Mouse (Mus musculus) midbrain, embryonic 12.5 days (tissue): ENCODE results near the gene Arhgap8. TPM values are rescaled to one million over a fixed set of nuclear protein-coding genes. Genes with fewer than 3 reads are reported as not detected.

Experiments used
- ATAC-seq: fragments of 200-750 bp; cut with Nextera tagmentation; 2 replicates; pipeline ENCODE4 v1.8.0; 2017; ENCODE audit warnings: low read depth, moderate TSS enrichment, moderate library complexity; ENCODE audit not compliant: low FRiP score
- H3K27ac ChIP-seq: fragments of 300-500 bp; sonication (generic); replicated peaks from 2 replicates; pipeline ENCODE4 v1.5.1; 2016; ENCODE audit warnings: mild to moderate bottlenecking
- H3K27me3 ChIP-seq: fragments of 300-500 bp; sonication (generic); 2 replicates; pipeline ENCODE4 v1.6.1; 2016; ENCODE audit warnings: mild to moderate bottlenecking
- H3K36me3 ChIP-seq: fragments of 300-500 bp; sonication (generic); 2 replicates; pipeline ENCODE4 v1.6.1; 2016
- H3K4me1 ChIP-seq: fragments of 300-500 bp; sonication (generic); 2 replicates; pipeline ENCODE4 v1.6.1; 2016
- H3K4me2 ChIP-seq: fragments of 300-500 bp; sonication (generic); replicated peaks from 2 replicates; pipeline ENCODE4 v1.6.1; 2016; ENCODE audit warnings: mild to moderate bottlenecking, moderate library complexity
- H3K4me3 ChIP-seq: fragments of 300-500 bp; sonication (generic); 2 replicates; pipeline ENCODE4 v1.5.1; 2016; ENCODE audit warnings: mild to moderate bottlenecking
- H3K9ac ChIP-seq: fragments of 300-500 bp; sonication (generic); replicated peaks from 2 replicates; pipeline ENCODE4 v1.6.1; 2016; ENCODE audit warnings: mild to moderate bottlenecking, moderate library complexity
- H3K9me3 ChIP-seq: fragments of 300-500 bp; sonication (generic); 2 replicates; pipeline ENCODE4 v1.6.1; 2016; ENCODE audit warnings: mild to moderate bottlenecking
- WGBS: fragments of 180-500 bp; shearing (Covaris S2); methylation state at CpG from one replicate; pipeline ENCODE4 v1.1.7; 2016; 5-methylcytosine and 5-hydroxymethylcytosine counted together
- polyA plus RNA-seq: library from polyadenylated mRNA; unstranded; fragments of >200 nt; fragmentation: Nextera tagmentation; extraction: Ambion mirVana; gene quantifications from 2 replicates; pipeline ENCODE4 v1.2.1, GENCODE M21; 2016

The Arhgap8 gene
- 0.69 and 1.4 TPM in 2 replicates for polyA plus RNA-seq

GRCm38 (mm10) chr15:84719791-84720190 is at the start of gene Arhgap8:
Arhgap8 (plus strand) TSS chr15:84720052.
- no peak within 1 kb of the TSS for H3K9ac ChIP-seq

DNA sequence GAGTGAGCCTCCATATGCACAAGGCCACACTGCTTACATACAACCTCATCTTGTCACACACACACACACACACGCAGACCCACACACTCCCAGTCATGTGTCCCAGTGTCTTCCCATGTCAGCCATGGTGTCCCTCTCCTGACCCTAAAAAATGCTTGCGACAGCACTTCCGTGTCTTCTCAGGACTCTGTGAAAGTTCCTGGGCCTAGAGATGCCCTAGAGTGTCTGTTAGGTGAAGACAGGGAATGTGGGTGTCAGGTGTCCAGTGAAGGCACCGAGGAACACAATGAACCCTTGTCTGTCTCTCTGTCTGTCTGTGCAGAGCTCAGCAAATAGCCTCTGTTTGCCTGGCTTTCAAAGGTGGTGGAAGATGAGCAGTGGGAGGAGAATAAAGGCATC is 49.2 kb upstream of the Arhgap8 start:
- Histone ChIP-seq H3K36me3 (no peaks in the 10 kb centered on the region), H3K27ac (no peak overlapping the region)

More at GRCm38 (mm10) chr15:84719791-84720190, at the start of gene Arhgap8:
- 2% methylated on average over 24 of the region's 24 CpGs for WGBS
- ATAC-seq: no peak
- Histone ChIP-seq H3K9me3 (no peaks in the 10 kb centered on the region), H3K27ac (no peak within 1 kb of the TSS), H3K36me3 (no peaks in the 10 kb centered on the region), H3K4me2 (peak within 1 kb of the TSS; percentile 42), H3K4me1 (peaks cover 22% of the 10 kb centered on the region), H3K27me3 (peaks cover 48% of the 10 kb centered on the region), H3K4me3 (peak within 1 kb of the TSS; percentile 16)

GRCm38 (mm10) chr15:84671401-84672307 is 48.2 kb upstream of the Arhgap8 start:
- no peak for ATAC-seq
- 47% methylated on average over 9 of the region's 9 CpGs for WGBS
- H3K9me3 ChIP-seq: no peaks in the 10 kb centered on the region
- H3K27me3 ChIP-seq: peaks cover 13% of the 10 kb centered on the region
- H3K4me3 ChIP-seq: no peak overlapping the region
- no peak overlapping the region for H3K27ac ChIP-seq
- no peak overlapping the region for H3K9ac ChIP-seq
- no peaks in the 10 kb centered on the region for H3K36me3 ChIP-seq
- H3K4me2 ChIP-seq: no peak overlapping the region
- H3K4me1 ChIP-seq: peaks cover 3% of the 10 kb centered on the region; the same call in 1 of the 2 replicates

More for the DNA sequence above, 49.2 kb upstream of the Arhgap8 start:
- no peak overlapping the region for H3K4me3 ChIP-seq
- no peaks in the 10 kb centered on the region for H3K9me3 ChIP-seq
- H3K9ac ChIP-seq: 0 out of 2 replicates have a peak overlapping the region, but pooled peaks have one; percentile 20
- peaks cover 22% of the 10 kb centered on the region for H3K27me3 ChIP-seq
- ATAC-seq: no peak
- WGBS: 90% methylated on average over 4 of the region's 4 CpGs
- H3K4me2 ChIP-seq: no peak overlapping the region
- peaks cover 3% of the 10 kb centered on the region for H3K4me1 ChIP-seq

DNA sequence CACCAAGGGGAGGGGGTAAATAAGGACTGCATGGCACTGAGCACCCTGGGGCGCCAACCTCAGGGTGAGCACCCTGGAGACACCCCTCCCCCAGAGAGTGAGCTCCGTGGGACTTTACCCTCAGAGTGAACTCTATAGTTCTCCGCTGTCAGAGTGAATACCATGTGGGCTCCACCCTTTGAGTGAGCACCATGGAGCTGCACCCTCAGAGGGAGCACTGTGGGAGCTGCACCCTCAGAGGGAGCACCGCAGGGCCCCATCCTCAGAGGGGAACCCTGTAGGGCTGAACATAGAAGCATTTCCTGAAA is 47.6 kb upstream of the Arhgap8 start:
- H3K27ac ChIP-seq: no peak overlapping the region
- H3K4me3 ChIP-seq: no peak overlapping the region
- H3K4me1 ChIP-seq: peaks cover 3% of the 10 kb centered on the region; the same call in 1 of the 2 replicates
- WGBS: 82% methylated on average over 4 of the region's 4 CpGs
- H3K27me3 ChIP-seq: peaks cover 8% of the 10 kb centered on the region; the same call in 1 of the 2 replicates
- ATAC-seq: no peak
- no peak overlapping the region for H3K9ac ChIP-seq
- H3K36me3 ChIP-seq: no peaks in the 10 kb centered on the region
- no peak overlapping the region for H3K4me2 ChIP-seq
- no peaks in the 10 kb centered on the region for H3K9me3 ChIP-seq

- Histone ChIP-seq H3K9ac (no peak overlapping the region), H3K4me1 (peaks cover 3% of the 10 kb centered on the region; the same call in 1 of the 2 replicates), H3K4me3 (no peak overlapping the region), H3K27me3 (0 out of 2 replicates have a peak, but pooled peaks cover 7% of the 10 kb centered on the region), H3K27ac (no peak overlapping the region), H3K36me3 (no peaks in the 10 kb centered on the region), H3K4me2 (no peak overlapping the region), H3K9me3 (no peaks in the 10 kb centered on the region)
- ATAC-seq: no peak
- WGBS: 68% methylated on average over 3 of the region's 3 CpGs
These were observed 47.2 kb upstream of the Arhgap8 start for GRCm38 (mm10) chr15:84672616-84673015.

DNA sequence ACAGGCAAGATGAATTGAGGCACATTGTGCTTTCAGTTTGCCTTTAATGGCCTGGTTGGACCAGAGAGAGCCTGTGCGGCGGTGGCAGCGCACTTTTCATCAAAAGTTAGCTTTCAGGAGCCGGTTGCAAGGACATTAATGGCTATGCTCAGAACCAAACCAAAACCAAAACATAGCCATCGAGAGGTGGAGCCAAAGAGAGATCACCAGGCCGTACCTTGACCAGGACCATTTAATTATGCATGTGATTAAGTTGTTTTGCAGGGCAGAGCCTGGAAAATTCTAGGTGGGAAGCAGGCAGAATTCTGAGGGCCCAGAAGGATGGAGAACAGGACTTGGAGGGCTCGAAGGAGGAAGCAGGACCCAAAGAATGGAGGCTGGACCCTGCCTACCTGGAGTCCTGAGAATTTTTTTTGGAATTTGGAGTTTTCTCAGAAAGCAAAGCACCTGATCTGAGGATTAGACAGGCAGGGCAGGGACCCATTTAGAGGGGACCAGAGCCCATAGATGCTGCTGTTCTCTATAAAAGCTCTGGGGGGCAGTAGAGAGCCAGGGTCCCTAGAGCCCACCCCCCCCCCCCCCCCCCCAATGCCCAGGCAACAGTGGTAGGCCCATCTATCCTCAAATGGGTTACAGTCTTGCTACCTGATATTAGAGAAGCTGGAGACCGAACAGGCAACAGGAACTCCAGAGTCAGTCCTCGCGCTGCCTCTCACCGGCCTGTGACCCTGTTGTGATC is 45.4 kb upstream of the Arhgap8 start:
- ATAC-seq: no peak

GRCm38 (mm10) chr15:84675317-84675716 is 44.5 kb upstream of the Arhgap8 start:
- H3K9me3 ChIP-seq: no peaks in the 10 kb centered on the region
- WGBS: 79% methylated on average over 8 of the region's 8 CpGs
- no peak overlapping the region for H3K27ac ChIP-seq
- H3K27me3 ChIP-seq: peaks cover 17% of the 10 kb centered on the region
- H3K4me3 ChIP-seq: no peak overlapping the region
- no peak for ATAC-seq
- H3K4me1 ChIP-seq: 0 out of 2 replicates have a peak, but pooled peaks cover 2% of the 10 kb centered on the region
- H3K9ac ChIP-seq: no peak overlapping the region
- no peaks in the 10 kb centered on the region for H3K36me3 ChIP-seq
- no peak overlapping the region for H3K4me2 ChIP-seq

More for the DNA sequence above, 45.4 kb upstream of the Arhgap8 start:
- Histone ChIP-seq H3K27ac (no peak overlapping the region), H3K9me3 (no peaks in the 10 kb centered on the region), H3K9ac (no peak overlapping the region), H3K4me1 (peaks cover 3% of the 10 kb centered on the region; the same call in 1 of the 2 replicates), H3K4me2 (no peak overlapping the region), H3K4me3 (no peak overlapping the region), H3K27me3 (peaks cover 9% of the 10 kb centered on the region; the same call in 1 of the 2 replicates), H3K36me3 (no peaks in the 10 kb centered on the region)
- WGBS: 79% methylated on average over 11 of the region's 11 CpGs

GRCm38 (mm10) chr15:84677943-84678342 is 41.9 kb upstream of the Arhgap8 start:
- Histone ChIP-seq H3K4me3 (no peak overlapping the region), H3K27me3 (peaks cover 39% of the 10 kb centered on the region), H3K9ac (no peak overlapping the region), H3K36me3 (no peaks in the 10 kb centered on the region), H3K4me2 (no peak overlapping the region), H3K27ac (no peak overlapping the region), H3K9me3 (no peaks in the 10 kb centered on the region), H3K4me1 (peaks cover 14% of the 10 kb centered on the region)
- ATAC-seq: no peak
- WGBS: 71% methylated on average over 11 of the region's 11 CpGs

GRCm38 (mm10) chr15:84679090-84679489 is 40.8 kb upstream of the Arhgap8 start:
- no peak overlapping the region for H3K4me2 ChIP-seq
- no peak overlapping the region for H3K9ac ChIP-seq
- H3K36me3 ChIP-seq: no peaks in the 10 kb centered on the region
- WGBS: 96% methylated on average over 4 of the region's 4 CpGs
- H3K9me3 ChIP-seq: no peaks in the 10 kb centered on the region
- no peak overlapping the region for H3K27ac ChIP-seq
- H3K4me1 ChIP-seq: peaks cover 14% of the 10 kb centered on the region
- ATAC-seq: no peak
- no peak overlapping the region for H3K4me3 ChIP-seq
- H3K27me3 ChIP-seq: peaks cover 45% of the 10 kb centered on the region

GRCm38 (mm10) chr15:84679794-84680193 is 40.1 kb upstream of the Arhgap8 start:
- H3K27ac ChIP-seq: no peak overlapping the region
- no peak overlapping the region for H3K9ac ChIP-seq
- no peak overlapping the region for H3K4me2 ChIP-seq
- peaks cover 52% of the 10 kb centered on the region for H3K27me3 ChIP-seq
- no peaks in the 10 kb centered on the region for H3K36me3 ChIP-seq
- 88% methylated on average over 3 of the region's 3 CpGs for WGBS
- no peak overlapping the region for H3K4me3 ChIP-seq
- ATAC-seq: no peak
- H3K4me1 ChIP-seq: peaks cover 14% of the 10 kb centered on the region
- no peaks in the 10 kb centered on the region for H3K9me3 ChIP-seq

DNA sequence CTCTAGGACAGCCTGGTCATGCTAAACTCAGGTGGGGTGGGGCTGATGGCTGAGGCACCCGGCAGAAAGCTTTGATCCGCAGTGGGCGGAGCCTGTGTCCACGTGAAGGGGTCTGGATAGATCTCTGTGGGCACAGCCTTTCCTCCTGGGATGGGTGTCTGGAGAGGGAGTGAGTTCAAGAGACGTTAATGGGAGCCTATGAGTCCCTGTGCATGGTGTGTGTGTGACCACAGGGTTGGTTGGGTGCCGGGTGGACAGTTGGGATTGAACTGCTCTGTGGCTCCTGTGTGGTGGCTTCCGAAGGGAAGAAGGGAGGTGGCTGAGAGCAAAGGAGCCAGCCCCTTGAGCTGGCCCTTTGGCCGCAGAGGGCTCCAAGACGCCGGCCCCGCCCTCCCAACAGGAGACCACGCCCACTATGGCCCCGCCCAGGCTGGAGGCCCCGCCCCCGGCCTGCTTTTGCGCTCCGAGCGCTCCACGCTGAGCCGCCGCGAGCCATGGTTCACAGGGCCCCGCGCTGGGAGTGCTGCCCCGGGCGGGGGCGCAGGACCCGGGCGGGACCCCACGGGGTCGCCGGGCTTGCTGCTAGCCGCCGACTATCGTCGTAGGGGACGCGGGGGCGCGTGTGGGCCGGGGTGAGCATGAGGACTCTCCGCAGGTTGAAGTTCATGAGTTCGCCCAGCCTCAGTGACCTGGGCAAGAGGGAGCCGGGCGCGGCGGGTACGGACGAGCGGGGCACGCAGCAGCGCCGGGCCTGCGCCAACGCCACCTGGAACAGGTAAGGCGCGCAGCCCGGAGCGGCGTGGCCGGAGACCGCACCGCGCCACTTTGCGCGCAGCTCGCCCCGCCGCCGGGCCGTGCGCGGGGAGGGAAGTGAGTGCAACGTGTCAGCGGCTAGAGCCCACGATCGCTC is 39.1 kb upstream of the Arhgap8 start:
- H3K4me3 ChIP-seq: peak overlapping the region; percentile 58
- H3K9ac ChIP-seq: peak overlapping the region; percentile 66
- ATAC-seq: peak; percentile 62
- H3K4me2 ChIP-seq: peak overlapping the region; percentile 97
- peaks cover 14% of the 10 kb centered on the region for H3K4me1 ChIP-seq
- 1% methylated on average over 63 of the region's 77 CpGs for WGBS
- no peaks in the 10 kb centered on the region for H3K36me3 ChIP-seq
- no peaks in the 10 kb centered on the region for H3K9me3 ChIP-seq
- H3K27ac ChIP-seq: no peak overlapping the region
- peaks cover 52% of the 10 kb centered on the region for H3K27me3 ChIP-seq
